Mouse (Mus musculus) megakaryocyte, embryonic 14.5 days (primary cell): Measurements from ENCODE around the gene Topors. TPM values are rescaled to one million over a fixed set of nuclear protein-coding genes. Genes with fewer than 3 reads are reported as not detected.

Source experiments
- H3K27me3 ChIP-seq: replicated peaks from 2 replicates; pipeline ENCODE3; 2012; ENCODE audit warnings: inconsistent platforms
- H3K36me3 ChIP-seq: replicated peaks from 2 replicates; pipeline ENCODE3; 2012; ENCODE audit warnings: low read length, inconsistent platforms, mixed read lengths
- H3K4me1 ChIP-seq: 2 replicates; pipeline ENCODE4 v1.6.1; 2012; ENCODE audit warnings: inconsistent platforms
- H3K4me3 ChIP-seq: replicated peaks from 2 replicates; pipeline ENCODE3; 2012; ENCODE audit warnings: moderate library complexity, mild to moderate bottlenecking, inconsistent platforms
- H3K9me3 ChIP-seq: 2 replicates; pipeline ENCODE4 v1.6.1; 2012; ENCODE audit warnings: inconsistent platforms
- FLI1 ChIP-seq: IDR thresholded peaks from 2 replicates; pipeline ENCODE4 v1.6.1; 2012; ENCODE audit warnings: low read length, inconsistent platforms, mixed read lengths
- GATA1 ChIP-seq: IDR thresholded peaks from 3 replicates; pipeline ENCODE4 v1.6.1; 2012; ENCODE audit warnings: mixed read lengths, low read length, inconsistent platforms, borderline replicate concordance
- polyA plus RNA-seq: library from polyadenylated mRNA; stranded (reverse); fragments of >175 nt; gene quantifications from 2 replicates; pipeline ENCODE4 v1.2.3, GENCODE M21; 2012; ENCODE audit warnings: low replicate concordance; ENCODE audit not compliant: insufficient read depth

Topors gene
- polyA plus RNA-seq, 1 experiment, result 2.9 TPM

DNA sequence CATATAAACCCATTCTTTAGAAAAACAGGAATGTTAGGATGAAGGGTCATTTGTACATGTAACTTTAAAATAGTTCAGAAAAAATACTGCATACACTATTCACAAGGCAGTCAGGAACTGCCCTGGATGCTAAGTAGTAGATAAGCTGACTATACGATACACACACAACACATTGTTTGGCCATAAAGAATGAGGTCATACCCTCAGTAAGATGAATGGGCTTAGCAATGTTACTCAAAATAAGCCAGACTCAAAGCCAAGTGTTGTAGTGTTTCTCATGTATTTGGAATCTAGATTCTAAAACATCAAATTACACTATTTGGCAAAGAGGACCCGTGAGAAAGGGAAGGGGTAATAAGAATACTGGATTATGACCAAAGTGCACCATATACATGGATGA, 15.9 kb downstream of the Topors start:
- H3K4me3 ChIP-seq, result no peak overlapping the region
- peaks cover 20% of the 10 kb centered on the region for H3K4me1 ChIP-seq

GRCm38 (mm10) chr4:40250984-40251383, 18.7 kb downstream of the Topors start:
- peaks cover 20% of the 10 kb centered on the region for H3K4me1 ChIP-seq
- peaks cover 5% of the 10 kb centered on the region for H3K27me3 ChIP-seq
- no peaks in the 10 kb centered on the region for H3K36me3 ChIP-seq
- TF ChIP-seq FLI1, result no peak
- no peak for TF ChIP-seq GATA1
- H3K4me3 ChIP-seq, result no peak overlapping the region
- no peaks in the 10 kb centered on the region for H3K9me3 ChIP-seq

More for the DNA sequence above, 15.9 kb downstream of the Topors start:
- Histone ChIP-seq H3K9me3 (no peaks in the 10 kb centered on the region), H3K27me3 (no peaks in the 10 kb centered on the region), H3K36me3 (peaks cover 10% of the 10 kb centered on the region)
- TF ChIP-seq FLI1 (no peak), GATA1 (no peak)

GRCm38 (mm10) chr4:40244035-40244434, 25.6 kb downstream of the Topors start:
- no peaks in the 10 kb centered on the region for H3K36me3 ChIP-seq
- H3K4me3 ChIP-seq, result no peak overlapping the region
- no peaks in the 10 kb centered on the region for H3K9me3 ChIP-seq
- TF ChIP-seq GATA1 (no peak), FLI1 (no peak)
- H3K27me3 ChIP-seq, result peaks cover 5% of the 10 kb centered on the region
- H3K4me1 ChIP-seq, result peaks cover 6% of the 10 kb centered on the region

GRCm38 (mm10) chr4:40243006-40243405, 26.6 kb downstream of the Topors start:
- H3K9me3 ChIP-seq, result no peaks in the 10 kb centered on the region
- peaks cover 14% of the 10 kb centered on the region for H3K4me1 ChIP-seq
- peaks cover 5% of the 10 kb centered on the region for H3K27me3 ChIP-seq
- no peak for TF ChIP-seq GATA1
- no peak for TF ChIP-seq FLI1
- no peak overlapping the region for H3K4me3 ChIP-seq
- no peaks in the 10 kb centered on the region for H3K36me3 ChIP-seq

- H3K36me3 ChIP-seq, result peaks cover 2% of the 10 kb centered on the region
- peaks cover 2% of the 10 kb centered on the region for H3K27me3 ChIP-seq
- H3K4me1 ChIP-seq, result peaks cover 14% of the 10 kb centered on the region
- TF ChIP-seq GATA1 (no peak), FLI1 (no peak)
- H3K9me3 ChIP-seq, result no peaks in the 10 kb centered on the region
- H3K4me3 ChIP-seq, result no peak overlapping the region
These were observed 27.7 kb downstream of the Topors start for GRCm38 (mm10) chr4:40241928-40242327.

DNA sequence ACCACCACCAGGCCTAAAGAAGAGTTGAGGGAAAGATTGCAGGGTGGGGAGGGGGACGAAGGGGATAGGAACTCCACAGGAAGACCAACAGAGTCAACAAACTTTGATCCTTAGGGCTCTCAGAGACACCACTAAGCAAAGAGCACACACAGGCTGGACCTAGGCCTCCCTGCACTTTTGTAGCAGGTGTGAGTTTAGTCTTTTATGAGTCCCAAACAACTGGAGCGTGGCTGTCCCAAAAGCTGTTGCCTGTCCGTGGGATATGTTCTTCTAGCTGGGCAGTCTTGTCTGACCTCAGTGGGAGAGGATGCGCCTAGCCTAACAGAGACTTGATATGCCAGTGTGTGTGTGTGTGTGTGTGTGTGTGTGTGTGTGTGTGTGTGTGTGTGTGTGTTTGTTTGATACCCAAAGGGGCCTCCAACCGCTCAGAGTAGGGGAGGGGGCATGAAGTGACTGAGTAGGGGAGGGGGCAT, 29.3 kb downstream of the Topors start:
- Histone ChIP-seq H3K9me3 (no peaks in the 10 kb centered on the region), H3K4me1 (peaks cover 17% of the 10 kb centered on the region), H3K36me3 (peaks cover 4% of the 10 kb centered on the region), H3K27me3 (no peaks in the 10 kb centered on the region), H3K4me3 (peak overlapping the region; percentile 92)
- TF ChIP-seq GATA1, result no peak
- TF ChIP-seq FLI1, result no peak

- H3K4me1 ChIP-seq, result peaks cover 23% of the 10 kb centered on the region
- H3K36me3 ChIP-seq, result peaks cover 10% of the 10 kb centered on the region
- peak within 1 kb of the TSS; percentile 92 for H3K4me3 ChIP-seq
- no peaks in the 10 kb centered on the region for H3K9me3 ChIP-seq
- no peak for TF ChIP-seq FLI1
- TF ChIP-seq GATA1, result no peak
- H3K27me3 ChIP-seq, result no peaks in the 10 kb centered on the region
These were observed 30.0 kb downstream of the Topors start, which contains the start of gene Ddx58 for GRCm38 (mm10) chr4:40239409-40240271. TSS of gene Ddx58 (minus strand) at chr4:40239828.

DNA sequence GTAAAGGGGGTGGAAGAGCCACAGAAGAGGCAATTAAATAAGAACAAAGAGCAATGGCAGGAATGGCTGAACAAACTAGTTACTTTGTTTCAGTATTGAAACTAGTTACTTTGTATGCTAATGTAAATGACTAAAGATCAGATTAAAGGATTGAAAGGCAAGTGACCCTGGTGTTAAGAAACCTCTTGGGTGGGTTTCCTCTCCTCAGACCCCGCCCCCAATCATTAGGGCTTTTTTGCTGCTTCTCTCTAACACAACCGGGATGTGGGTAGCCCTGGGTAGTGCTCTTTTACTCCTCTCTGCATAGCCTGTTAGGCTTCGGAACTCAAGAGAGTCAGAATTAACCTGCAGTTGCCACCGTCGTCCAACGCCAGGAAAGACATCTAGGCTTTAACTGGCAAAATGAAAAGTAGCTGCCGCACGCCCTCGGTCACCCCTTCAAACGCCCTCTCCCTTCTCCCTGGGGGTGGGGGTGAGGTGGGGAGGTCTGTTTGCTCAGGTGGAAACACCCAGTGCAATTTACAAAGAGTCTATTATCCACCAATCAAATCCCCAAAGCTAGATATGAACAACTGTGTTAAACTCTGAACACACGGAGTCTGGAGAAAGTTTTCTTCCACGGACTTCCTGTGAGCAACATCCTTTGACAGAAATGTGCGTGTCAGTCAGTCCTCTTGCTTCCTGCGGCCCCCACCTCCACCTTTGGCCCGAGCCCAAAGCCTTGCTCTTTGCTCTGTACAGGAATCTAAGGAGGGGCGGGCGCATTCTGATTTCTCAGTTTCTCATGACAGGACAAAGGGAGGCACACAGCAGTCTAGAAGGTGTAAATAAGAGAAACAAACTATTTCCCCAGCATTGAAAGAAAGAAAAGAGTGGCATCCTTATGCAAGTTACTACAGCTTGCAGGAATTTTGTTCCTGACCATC, 30.9 kb downstream of the Topors start:
- Histone ChIP-seq H3K36me3 (peaks cover 19% of the 10 kb centered on the region), H3K27me3 (no peaks in the 10 kb centered on the region), H3K4me1 (peaks cover 28% of the 10 kb centered on the region), H3K9me3 (no peaks in the 10 kb centered on the region), H3K4me3 (peak overlapping the region; percentile 92)
- TF ChIP-seq FLI1 (no peak), GATA1 (no peak)

DNA sequence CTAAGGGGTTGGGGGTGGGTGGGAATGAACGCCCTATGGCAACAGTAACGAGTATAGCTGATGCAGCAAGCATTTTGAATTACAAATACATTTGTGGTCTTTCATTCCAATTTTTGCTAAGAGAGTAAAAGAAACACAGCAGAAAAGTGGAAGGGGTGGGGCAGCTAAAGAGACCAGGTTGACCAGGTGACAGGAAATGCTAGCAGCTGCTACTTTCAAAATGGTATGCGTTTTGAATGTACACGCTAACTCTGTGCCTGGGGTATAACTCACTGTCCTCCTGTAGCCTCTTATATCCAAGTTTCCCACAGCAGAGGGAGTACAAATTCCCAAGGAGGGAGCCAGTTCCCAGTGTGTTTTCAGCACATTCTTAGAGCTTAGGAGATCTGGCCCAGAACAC, 32.8 kb downstream of the Topors start:
- TF ChIP-seq FLI1 (no peak), GATA1 (no peak)
- H3K4me3 ChIP-seq, result no peak overlapping the region

More for the DNA sequence above, 32.8 kb downstream of the Topors start:
- no peaks in the 10 kb centered on the region for H3K9me3 ChIP-seq
- H3K36me3 ChIP-seq, result peaks cover 31% of the 10 kb centered on the region
- no peaks in the 10 kb centered on the region for H3K27me3 ChIP-seq
- H3K4me1 ChIP-seq, result peaks cover 31% of the 10 kb centered on the region
